Mouse (Mus musculus): ENCODE results near the gene Bhlhe40.

DNA sequence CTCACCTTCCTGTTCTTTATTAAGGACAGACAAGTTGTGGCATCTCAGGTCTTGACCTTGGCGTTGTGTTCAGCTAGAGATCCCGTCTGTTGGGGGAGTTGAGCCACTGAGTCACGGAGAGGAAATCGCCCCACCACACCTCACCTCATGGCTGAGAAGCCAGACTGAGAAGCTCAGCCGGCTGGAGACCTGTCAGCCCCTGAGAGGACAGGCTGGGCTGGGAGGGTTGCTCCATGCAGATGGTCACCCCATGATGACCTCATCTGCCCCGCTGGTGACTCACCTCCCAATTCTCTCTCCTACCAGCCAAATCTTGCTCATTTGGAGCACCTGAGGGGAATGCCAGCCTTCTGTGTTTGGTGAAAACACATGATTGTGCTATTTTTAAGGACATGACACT lies 45.5 kb downstream of the Bhlhe40 start:
- no peak for TF ChIP-seq CTCF (IDR thresholded peaks at IDR 0.05; ENCODE audit: low read depth, low read length)
- no peak for TF ChIP-seq GATA1 (IDR thresholded peaks at IDR 0.05; ENCODE audit: borderline replicate concordance, low read length)
- no peak for TF ChIP-seq POLR2AphosphoS5 (IDR thresholded peaks at IDR 0.05; ENCODE audit: insufficient replicate concordance, low read depth, low read length)
- no peak for TF ChIP-seq TAL1 (conservative IDR thresholded peaks at IDR 0.05; ENCODE audit: low read depth, low read length)
- TF ChIP-seq GATA2 (IDR thresholded peaks at IDR 0.05; ENCODE audit: borderline replicate concordance, low read depth, low read length) = no peak

Measured in G1E (cell line).